Mouse (Mus musculus) spleen, postnatal 10 days (tissue): ENCODE measurements around the gene Bud13.
A peak's percentile ranks its signal among the peaks of the same experiment; 100 is the strongest.
"Not testable (repeated sequence)": the region's sequence is repeated elsewhere in the genome, so short reads cannot be mapped to it uniquely, and the experiment has no call there.

Experiments
- DNase-seq, 2 experiments: peaks; one replicate each; pipeline ENCODE4 v3.0.0; 2021 to 2022; ENCODE audit warnings: low spot score in 2 of 2

Bud13 gene

DNA sequence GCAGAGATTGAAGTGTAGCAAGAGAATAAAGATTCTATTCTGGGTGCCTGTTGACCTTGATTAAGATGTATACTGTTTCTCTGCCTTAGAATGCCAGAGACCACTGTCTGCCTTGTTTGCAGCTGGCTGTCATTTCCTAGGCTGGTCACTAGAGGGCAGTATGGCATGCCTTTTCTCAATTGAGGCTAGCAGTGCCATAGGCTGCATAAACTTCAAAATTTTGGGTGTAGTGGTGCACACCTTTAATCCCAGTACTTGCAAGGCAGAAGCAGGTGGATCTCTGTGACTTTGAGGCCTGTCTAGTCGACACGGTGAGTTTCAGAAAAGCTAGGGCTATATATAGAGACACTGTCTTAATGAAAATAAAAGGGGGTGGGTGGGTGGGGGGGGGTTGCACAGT lies 19.3 kb downstream of the Bud13 start:
- peak; percentile 20 to 56 for DNase-seq

- peak in 1 of 2 experiments; percentile 28 for DNase-seq
Observed at GRCm38 (mm10) chr9:46309121-46309520, 26.3 kb downstream of the Bud13 start.

DNA sequence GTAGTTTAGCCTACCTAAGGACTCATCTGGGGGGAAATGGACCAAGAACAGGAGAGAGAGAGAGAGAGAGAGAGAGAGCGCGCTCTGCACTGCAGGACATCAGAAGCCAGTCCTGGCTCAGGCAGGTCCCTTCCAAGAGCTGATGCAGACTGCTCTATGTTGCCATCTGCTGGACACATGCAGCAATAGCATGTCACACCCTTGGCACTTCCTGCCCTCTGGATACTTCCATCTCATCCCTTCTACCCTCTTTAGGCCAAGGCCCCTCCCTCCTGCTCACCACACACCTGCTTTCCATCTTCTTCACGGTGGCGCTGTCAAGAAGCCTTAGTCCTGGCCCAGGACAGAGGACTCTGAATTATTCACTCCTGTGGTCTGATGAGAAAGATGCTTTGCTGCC lies 31.7 kb downstream of the Bud13 start:
- peak; percentile 37 to 64 for DNase-seq

DNA sequence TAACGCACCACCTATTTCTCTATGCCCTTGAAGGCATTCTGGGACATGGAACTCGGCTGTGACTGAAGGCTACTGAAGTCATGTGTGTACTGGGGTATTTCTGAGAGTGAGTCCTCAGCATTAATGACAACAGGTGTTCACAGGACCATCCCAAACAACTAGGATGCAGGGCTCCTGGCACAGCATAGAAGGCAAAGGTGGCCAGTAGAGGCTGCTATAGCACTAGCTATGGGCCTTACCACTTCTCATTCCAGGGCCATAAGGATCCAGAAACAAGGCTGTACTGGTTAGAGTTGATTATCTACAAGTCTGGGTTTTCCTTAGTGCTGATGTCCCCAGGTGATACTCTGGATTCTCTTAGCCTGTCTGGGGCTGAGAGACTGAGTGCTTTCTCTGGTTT lies 32.1 kb downstream of the Bud13 start:
- no peak for DNase-seq

DNA sequence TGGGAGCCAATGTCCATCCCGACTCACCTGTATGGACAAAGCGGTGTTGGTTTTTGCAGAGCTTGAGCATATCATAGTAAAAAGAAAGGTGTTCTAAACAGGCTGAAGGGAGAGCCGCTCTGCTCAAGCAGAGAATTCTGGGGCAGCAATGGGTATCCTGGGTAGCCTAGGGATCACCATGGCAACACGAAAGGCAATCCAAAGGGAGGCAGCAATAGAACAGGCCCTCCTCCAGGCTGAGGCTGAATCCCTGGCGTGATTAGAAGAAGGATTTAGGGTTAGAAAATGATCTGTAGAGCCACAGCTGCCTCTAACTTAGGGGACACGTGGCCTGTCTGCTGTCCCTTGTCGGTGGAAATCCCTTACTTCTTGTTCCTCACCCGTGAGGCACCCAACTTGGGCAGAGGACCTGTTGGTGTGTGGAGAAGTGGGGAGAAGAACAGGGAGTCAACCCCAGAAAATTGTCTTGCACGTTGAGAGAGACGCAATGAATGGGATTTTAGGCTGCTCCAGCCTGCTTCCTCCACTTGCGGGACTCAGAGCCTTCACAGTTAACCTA lies 33.1 kb downstream of the Bud13 start:
- DNase-seq = no peak

GRCm38 (mm10) chr9:46316388-46316787 lies 33.6 kb downstream of the Bud13 start:
- no peak for DNase-seq

- DNase-seq = no peak
Observed at GRCm38 (mm10) chr9:46316909-46317308, 34.1 kb downstream of the Bud13 start.

DNA sequence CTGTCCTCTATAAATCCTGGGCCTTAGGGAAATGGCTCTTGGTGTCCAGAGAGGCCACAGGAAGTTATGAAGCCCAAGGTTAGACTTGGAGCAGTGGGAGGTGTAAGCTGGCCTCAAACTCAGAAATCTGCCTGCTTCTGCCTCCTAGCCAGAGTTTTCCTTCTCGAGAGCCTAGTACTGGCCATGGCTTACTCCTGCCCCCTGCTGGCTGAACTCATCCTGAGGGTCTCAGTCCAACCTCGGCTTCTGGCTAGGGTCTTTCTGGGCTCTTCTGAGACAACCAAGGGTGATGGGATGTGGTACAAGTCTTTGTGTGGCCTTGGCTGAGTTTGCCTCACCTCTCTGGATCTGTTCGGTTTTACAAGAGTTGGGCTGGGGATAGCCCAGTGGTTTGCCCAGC lies 35.1 kb downstream of the Bud13 start:
- DNase-seq = no peak

DNA sequence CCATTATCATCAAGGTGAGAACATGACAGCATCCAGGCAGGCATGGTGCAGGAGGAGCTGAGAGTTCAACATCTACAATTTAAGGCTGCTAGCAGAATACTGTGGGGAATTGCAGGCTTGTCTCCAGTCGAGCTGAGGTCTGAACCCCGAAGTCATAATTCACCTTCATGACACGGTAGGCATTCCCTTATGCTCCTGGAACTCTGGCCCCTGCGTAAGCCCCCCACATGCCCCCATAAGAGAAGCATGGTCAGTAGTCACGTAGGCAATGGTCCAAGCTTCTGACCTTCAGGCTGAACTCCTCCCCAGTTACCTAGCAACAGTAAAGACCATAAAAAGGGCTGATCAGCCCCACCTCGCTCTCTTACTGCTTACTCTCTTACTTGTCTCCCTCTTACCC lies 37.1 kb downstream of the Bud13 start, which contains the start of gene 4931429L15Rik:
Gene 4931429L15Rik (minus strand): TSS at position 101 of the 400 bp plus-strand sequence.
- DNase-seq = not testable (repeated sequence)

DNA sequence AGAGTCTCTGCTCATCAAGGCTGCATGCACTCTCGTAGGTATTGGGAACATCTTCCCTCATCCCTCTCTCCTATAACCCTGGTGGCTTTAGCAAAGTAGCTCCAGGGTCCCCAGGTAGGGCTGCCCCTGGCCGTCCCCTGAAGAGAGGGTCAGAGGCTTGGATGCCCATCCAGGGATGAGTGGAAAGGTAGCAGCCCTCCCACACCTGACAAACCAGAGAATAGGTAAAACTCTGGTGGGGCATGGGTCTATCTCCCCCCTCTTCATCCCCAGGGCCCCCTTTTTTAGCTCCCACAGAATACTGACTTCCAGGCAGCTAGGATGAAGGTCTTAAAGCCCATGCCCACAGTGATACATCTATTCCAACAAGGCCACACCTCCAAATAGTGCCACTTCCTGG lies 37.7 kb downstream of the Bud13 start:
- no peak for DNase-seq

DNA sequence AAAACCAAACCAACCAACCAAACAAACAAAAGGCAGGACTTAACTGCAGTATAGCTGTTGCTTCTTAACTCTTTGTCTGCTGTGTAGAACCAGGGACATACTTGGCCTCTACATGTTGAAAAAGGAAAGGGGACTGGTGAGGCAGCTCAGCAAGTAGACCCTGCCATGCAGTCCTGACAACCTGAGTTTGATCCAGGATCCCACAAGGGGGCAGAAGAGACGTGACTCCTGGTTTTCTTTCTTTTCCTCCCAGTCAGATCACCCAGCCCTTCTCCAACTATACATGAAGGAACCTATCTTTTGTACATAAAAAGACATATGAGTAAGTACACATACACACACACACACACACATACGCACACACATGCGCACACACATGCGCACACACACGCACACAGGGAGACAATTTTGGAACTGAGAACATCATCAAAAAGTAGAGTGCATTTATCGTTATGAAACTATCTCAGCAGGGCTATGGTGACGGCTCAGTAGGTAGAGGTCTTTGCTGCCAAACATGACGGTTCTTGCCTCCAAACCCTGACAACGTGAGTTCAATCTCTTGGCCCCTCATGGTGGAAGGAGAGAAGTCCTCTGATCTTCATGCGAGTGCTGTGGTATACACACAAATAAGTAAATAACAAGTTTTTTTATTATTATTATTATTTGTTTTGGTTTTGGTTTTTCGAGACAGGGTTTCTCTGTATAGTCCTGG lies 44.0 kb downstream of the Bud13 start:
- no peak for DNase-seq

GRCm38 (mm10) chr9:46327706-46328571 lies 45.1 kb downstream of the Bud13 start:
- DNase-seq = peak in 1 of 2 experiments; percentile 34

GRCm38 (mm10) chr9:46328572-46329249 lies 45.9 kb downstream of the Bud13 start:
- DNase-seq = peak in 1 of 2 experiments; percentile 26

DNA sequence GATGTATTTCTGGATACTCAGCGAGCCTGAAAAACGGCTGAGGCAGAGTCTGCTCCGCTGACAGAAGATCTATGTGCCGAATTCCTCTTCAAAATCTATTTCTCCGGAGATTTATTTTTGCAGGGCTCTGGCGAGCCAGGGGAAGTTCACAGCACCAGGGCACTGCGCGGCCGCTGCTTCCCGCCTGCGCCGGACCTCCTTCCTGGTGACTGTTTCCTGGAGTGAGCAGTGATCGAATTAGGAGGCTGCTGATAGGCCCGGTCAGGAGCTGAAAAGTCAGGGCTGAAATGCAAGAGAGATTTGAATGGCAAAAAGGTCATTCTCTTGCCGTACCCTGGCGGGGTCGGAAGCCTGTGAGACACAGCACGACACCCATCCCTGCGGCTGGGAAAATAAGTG lies 46.4 kb downstream of the Bud13 start:
- no peak for DNase-seq

GRCm38 (mm10) chr9:46329801-46330585 lies 47.2 kb downstream of the Bud13 start:
- no peak for DNase-seq

- DNase-seq = no peak
Observed at GRCm38 (mm10) chr9:46330586-46330895, 47.7 kb downstream of the Bud13 start.

- no peak for DNase-seq
Observed at GRCm38 (mm10) chr9:46331301-46331700, 48.5 kb downstream of the Bud13 start.

DNA sequence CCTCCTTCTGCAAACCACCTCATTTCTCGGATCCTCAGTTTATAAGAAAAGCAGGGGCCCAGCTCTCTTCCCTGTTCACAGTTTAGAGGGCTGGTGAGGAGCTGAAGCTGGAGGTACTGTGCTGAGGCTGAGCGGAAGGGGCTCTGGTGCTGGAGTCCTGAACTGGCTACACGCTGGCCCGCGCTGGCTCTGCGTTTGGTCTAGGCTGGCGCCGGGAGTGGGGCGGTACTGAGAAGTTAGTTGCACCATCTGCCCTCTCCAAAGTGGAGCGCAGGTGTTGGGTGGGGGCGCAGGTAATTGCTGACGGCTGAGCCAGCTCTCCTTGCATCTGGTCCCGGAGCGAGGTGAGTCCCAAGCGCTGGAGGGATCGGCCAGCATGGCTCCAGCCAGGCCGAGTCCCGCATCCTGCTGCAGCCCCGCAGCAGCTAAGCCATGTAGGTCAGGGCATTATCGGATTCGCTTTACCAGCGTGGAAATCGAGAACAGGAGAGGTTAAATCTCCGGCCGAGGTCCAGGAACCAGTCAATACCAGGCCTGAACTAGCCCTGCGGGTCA lies 51.7 kb downstream of the Bud13 start:
- no peak for DNase-seq

DNA sequence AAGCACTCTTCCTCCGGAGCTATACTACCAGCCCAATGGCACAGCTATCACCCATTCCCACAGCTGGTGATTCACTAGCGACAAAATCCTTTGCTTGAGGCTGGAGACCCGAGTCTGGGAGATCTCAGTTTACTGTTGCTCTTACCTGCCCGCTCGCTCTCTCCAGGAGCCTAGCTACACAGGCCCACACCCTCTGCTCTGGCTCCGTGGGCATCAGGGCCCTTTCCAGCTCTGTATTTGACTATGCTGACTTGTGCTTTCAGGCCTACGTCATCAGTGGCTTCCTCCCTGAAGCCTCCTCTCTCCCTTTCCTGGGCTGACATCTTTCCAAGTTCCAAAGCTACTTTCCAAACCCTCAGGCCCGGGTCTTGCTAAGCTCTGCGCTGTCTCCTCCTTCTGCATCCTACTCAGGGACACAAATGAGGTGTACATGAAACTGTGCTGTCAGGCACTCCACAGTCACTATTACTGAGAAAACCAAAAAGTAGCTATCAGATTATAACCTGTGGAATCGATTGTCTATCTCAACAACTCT lies 52.7 kb downstream of the Bud13 start:
- DNase-seq = peak in 1 of 2 experiments; percentile 3

DNA sequence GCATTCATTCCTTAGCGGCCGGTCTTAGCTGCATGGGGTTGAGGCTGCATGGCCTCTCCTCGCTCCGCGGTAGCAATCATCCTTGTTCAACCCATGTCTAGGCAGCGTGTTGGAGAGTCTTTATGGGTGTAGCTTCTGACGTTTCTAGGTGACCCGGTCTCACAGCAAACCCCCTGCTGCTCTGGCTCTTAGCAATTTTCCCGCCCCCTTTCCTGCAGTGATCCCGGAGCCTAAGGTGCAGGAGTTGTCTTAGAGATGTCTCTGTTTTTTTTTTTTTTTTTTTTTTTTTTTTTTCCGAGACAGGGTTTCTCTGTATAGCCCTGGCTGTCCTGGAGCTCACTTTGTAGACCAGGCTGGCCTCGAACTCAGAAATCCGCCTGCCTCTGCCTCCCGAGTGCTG lies 53.5 kb downstream of the Bud13 start:
- DNase-seq = peak in 1 of 2 experiments; percentile 2

- DNase-seq = no peak
Observed at GRCm38 (mm10) chr9:46337331-46337730, 54.5 kb downstream of the Bud13 start.
